Mouse (Mus musculus) embryo, embryonic 10 days (tissue): ENCODE measurements around the gene Plpp7.

Experiments used
- DNase-seq: peaks from one replicate; pipeline ENCODE4 v3.0.0-alpha.2; 2015; ENCODE audit warnings: low spot score

The Plpp7 gene

DNA sequence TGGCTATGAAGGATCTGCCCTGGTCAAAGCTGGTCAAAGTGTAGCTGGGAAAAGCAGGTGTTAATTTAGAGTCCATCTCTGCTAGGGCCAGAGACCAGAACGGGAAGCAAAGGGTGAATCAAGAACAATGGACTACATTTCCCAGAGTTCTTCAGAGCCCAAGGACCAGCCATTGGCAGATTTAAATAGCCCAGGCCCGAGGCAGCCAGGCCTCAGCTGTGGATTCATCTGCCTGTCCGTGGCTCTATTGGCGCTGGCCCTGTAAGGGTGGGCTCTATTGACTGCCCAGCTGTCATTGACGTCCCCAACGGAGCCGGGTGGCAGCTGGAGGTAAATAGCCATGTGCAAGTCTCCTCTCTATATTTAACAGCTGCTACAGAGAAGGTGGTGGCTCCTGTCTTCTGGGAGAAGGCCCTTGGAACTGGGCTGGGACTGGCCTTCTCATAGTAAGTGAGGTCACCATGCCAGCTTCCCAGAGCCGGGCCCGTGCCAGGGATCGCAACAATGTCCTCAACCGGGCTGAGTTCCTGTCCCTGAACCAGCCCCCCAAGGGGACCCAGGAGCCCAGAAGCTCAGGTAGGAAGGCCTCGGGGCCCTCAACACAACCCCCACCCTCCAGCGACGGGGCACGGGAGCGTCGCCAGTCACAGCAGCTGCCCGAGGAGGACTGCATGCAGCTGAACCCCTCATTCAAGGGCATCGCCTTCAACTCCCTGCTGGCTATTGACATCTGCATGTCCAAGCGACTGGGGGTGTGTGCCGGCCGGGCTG lies at the start of gene Plpp7:
Gene Plpp7, plus strand, starts transcription at position 178 of the 771 bp plus-strand sequence.
- peak; percentile 83 for DNase-seq

DNA sequence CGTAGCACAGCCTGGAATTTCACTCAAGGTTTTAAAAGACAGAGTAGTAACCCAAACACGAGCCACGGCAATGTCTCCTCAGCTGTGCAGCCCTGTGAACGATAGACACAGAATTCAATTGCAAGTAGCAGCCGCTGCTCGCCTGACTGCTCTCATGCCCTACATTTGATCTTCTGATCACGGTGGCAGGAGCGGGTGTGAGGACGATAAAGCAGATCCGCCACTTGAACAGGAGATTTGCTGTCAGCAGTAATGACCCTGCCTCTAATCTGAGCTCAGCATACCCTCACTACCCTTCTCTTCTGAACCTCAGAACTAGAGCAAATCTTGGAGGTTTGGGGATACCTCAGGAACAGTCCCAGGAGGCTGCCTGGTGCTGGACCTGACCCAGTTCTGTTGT lies 49.3 kb upstream of the Plpp7 start:
- no peak for DNase-seq

DNA sequence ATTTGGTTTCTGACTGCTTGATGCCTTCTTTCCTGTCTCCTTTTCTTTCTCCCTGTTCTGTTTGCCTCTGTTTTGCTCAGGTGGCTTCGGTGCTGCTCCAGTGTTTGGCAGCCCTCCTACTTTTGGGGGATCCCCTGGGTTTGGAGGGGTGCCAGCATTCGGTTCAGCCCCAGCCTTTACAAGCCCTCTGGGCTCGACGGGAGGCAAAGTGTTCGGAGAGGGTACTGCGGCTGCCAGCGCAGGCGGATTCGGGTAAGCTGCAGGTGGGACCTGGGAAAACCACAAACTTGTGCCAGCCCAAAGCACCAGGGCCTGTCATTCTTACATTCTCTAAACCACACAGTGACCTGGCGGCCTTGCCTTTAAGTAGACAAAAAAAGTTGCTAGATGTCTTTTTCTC lies 48.0 kb upstream of the Plpp7 start:
- no peak for DNase-seq

DNA sequence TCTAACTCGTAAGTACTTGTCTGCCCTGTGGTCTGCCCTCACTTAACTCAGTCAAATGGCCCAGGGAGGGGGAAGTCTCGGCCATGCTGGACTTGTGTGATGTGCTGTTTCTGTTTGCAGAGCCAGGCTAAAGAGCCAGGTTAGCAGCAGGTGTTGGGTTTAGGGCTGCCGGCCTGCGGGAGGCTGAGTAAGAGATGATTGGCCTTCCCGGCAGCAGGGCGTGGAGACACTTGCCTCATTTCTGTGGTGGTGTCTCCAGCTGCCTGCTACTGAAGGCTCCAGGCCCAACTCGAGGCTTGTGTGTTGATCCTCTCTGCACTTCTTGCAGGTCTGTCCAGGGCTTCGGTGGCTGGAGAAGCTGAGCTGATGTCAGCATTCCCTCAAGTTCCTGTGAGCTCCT lies 43.5 kb upstream of the Plpp7 start:
- DNase-seq, result no peak

DNA sequence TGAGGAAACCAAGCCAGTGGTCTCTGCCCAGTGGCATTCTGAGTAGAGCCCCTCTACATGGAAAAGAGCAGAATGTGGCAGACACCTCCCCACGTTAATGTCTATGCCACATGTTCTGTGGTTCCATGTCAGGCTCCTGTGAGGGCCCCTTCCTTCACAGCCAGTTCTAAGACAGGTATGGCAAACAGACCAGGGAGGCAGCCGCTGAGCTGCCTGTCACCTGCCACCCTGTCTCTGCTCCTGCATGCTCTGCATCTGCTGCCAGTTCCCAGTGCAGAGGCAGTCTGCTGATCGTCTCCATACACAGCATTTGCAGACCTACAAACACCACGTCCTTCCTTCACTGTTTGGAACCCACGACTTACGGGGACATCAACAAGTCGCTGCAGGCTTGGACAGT lies 42.9 kb upstream of the Plpp7 start:
- DNase-seq, result no peak

DNA sequence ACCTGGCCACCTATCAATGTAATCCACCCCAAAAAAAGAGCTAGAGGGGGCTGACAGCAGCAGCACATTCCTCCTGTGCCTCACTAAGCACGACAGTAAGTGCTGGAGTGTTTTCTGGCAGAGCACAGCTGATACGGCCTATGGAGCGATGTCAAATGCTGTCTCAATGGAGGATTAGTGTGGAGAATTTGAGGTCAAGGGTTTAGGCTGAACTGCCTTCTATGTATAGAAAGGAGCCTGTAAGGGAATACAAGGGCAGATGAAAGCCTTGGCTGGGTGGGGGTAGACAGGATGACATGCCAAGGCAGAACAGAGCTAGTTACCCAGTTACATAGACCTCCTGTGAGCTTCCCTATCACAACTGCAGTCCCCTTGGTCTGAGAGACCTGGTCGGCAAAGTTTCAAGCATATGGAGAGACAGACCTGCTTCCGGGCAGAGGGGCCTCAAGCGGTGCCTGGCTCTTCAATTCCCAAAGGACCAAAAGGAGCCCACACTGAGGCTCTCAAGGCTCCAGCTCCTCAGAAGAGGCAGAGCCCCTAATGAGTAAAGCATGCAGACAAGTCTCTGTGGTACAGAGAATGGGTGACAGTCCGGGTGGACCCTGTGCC lies 39.9 kb upstream of the Plpp7 start:
- DNase-seq, result peak; percentile 54

DNA sequence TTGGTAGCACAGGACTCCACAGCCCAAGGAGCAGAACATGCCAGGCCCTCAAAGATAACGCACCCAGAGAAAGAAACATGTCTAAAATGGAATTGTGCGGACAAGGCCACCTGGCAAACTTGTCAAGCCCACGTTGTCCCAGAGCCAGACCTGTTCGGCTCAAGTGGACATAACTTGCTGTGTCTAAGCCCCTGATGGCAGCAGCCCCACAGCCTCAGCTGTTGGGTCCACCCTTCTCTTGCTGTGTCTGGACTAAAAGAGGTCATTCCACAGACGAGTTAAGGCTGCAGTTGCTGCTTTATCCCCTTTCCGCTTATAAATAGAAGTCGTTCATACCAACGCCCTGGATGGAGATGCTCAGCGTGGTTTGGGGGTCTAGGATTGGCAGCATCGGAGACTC lies 38.8 kb upstream of the Plpp7 start:
- no peak for DNase-seq

DNA sequence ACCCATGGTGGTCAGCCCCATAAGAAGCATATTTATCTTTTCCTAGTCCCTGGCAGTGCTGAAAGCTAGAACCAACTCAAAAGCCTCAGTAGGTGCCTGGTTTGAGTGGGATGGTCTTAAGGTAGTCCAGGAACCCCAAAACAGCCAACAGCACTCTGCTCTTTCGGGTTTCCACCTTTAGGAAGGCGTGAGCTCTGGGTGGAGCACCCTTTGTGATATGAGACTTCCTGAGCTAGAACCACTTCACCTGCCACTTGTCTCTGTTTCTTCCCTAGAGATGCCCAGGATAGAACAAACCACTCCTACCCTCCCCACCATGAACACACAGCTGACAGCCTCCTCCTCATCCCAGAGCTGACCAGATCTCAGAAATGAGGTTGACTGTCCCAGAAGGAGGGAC lies 38.0 kb upstream of the Plpp7 start:
- DNase-seq, result no peak

DNA sequence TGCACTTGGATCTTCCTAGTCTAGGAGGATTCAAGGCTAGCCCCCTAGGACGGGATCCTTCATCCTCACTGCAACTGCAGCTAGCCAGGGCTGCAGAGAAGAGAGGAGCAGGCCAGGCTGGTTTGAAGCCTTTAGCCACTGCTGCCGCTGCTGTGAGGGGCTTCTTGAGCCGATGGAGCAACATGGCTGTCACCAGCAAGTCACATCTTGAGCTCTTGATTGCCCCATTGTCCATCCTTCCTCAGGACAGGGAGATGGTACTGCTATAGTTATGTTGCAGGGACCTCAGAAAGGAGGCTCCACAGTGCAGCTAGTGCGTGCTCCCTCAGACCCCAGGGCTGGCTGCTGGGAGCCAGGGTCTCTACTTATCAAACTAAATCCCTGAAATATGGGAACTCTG lies 37.5 kb upstream of the Plpp7 start:
- DNase-seq, result no peak

DNA sequence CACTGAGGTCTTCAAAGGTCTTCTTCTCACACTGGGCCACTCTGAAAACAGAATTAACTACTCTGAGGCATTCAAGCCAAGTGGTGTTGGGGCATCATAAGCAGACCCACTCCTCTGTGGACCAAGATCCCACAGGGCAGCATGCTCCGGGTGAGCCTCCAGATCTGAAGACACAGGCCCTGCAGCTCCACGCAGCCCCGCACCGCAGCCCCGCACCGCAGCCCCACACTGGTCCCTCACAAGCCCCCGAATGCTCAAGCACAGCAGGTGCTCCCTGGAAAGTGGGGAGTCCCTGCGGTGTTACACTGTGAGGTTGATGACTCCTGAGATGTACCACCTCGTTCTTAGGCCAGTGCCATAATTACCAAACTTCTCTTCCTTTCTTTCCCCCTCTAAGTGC lies 37.1 kb upstream of the Plpp7 start:
- DNase-seq, result no peak

DNA sequence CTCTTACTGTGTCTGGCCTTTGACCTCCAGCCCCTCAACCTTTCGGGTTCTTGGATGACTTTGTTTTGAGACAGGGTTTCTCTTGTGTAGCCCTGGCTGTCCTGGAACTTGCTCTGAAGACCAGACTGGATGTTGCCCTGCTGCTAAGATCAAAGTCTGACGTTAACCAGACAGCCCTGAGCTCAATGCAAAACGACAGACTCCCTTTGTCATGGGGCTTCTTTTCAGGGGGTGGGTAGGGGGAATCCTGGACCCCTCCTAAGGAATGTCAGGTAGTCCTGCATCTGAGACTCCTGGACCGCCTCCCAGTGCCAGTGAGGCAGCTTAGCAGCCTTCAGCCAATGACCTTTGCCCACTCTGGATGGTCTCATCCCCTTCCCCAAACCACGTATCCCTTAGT lies 36.6 kb upstream of the Plpp7 start:
- DNase-seq, result no peak

DNA sequence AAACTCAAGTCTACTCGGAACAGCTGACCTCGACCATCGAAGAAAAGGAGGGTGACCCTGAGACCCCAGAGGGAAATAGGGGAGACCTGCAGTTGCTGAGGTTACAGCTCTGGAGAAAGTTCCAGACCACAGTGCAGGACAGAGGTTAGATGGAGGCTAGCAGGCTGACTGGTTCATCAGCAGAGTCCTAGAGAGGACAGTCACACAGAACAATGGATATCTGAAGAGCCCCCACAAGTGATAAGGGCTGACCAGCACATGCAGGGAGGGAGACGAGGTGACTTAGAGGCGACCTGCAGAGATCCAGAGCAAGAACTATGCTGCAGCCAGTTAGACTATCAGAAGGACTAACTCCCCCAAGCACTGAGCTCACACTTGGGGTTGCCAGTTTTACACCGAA lies 35.7 kb upstream of the Plpp7 start:
- DNase-seq, result no peak

DNA sequence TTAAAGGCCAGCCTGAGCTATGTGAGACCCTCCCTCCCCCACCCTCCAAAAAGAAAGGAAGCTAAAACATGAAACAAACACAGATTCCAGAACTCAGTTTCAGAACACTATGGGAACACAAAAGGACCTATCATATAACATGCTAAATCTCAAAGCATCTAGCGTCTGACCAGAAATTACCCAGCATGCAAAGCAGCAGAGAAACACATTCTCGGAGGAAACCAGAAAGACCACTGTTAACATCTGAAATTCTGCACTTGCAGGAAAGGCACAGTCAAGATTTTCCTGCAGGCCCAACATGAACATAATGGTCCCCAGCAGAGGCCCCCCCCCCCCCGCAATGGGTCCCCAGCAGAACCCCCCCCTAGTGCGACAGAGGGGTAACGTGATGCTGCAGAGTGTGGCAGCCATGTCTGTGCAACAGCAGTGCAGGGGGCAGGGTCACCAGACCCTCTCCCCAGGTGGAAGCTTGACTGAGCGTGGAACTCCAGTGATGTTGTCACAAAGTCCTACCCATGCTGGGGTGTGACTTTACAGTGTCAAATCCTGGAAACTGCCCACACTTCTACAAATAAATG lies 35.0 kb upstream of the Plpp7 start:
- no peak for DNase-seq

DNA sequence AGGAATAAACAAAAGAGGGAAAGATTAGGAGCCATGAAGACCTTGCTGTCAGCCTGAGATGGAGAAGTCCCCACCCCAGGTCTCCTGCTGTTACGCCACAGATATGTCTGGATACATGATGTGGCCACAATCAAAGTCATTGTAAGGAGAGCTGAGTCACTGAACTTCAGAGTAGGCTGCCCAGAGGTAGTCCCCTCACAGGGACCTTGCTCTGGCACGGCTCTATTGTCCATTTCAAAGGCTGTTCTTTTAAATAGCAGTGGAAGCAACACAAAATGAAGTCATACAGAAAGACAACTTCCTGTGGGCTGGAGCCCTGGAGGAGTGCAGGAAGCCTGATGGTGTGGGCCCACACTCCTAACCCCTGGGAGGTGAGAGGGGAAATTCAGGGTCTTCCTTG lies 34.1 kb upstream of the Plpp7 start:
- no peak for DNase-seq

DNA sequence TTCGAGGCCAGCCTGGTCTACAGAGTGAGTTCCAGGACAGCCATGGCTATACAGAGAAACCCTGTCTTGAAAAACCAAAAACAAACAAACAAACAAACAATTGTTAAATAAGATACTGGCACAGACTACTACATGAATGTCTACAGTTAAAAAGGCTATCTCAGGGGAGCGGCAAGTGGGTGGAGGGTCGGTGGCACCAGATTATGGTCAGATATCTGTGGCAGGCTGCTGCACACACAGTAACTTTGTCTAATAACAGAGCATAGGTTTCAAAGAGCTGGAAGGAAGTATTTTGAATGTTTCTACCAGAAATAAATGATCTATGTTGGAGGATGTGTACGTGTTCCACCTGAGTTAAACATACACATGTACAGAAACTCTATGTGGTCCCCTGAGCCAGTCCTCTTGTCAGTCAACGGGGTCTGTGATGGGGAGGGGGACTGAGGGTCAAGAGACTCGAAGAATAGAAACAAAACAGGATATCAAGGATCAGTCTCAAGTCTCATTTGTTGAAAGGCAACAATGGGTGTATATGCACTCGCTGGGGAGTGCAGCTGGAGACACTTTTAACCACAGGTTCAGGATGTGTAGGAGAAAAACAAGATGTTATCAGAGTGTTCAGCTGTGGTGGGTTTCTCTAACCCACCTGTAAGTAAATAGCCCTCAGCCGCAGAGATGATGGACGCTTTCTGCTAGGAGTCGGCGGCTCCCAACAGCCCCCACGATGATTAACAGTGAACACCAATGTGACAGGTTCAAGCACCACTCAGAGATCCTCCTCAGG lies 33.4 kb upstream of the Plpp7 start:
- no peak for DNase-seq

DNA sequence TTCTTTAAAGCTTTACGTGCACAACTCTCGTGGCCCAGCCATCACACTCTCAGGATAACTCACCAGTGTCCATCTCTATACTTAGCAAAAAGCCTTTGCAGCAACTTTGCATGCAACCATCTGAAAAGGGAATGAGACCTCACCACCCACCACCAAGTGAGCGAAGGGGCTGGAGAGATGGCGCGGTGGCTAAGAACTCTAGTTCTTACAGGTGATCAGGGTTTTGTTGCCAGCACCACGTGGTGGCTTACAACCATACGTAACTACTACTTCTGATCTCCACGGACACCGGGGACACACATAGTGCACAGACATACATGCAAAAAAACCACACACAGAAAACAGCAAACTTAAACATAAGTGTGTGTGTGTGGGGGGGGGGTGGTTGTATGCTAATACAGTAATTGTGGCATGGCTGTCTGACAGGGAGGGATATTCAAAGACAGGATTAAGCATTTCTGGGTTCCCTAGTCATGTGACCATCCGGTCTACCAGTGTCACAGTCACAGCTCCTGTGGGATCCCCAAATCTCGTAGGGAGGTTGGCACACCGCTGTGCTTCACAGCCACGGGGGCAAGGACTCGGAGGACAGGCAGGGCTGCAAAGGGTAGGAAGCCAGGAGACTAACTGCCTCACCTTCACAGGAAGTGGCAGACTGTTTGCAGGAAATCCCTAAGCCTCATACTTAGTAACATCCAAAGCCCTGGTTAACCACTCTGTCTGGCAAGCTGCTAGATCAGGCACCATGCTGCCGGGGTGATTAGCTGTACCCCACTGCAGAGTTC lies 32.5 kb upstream of the Plpp7 start:
- no peak for DNase-seq

DNA sequence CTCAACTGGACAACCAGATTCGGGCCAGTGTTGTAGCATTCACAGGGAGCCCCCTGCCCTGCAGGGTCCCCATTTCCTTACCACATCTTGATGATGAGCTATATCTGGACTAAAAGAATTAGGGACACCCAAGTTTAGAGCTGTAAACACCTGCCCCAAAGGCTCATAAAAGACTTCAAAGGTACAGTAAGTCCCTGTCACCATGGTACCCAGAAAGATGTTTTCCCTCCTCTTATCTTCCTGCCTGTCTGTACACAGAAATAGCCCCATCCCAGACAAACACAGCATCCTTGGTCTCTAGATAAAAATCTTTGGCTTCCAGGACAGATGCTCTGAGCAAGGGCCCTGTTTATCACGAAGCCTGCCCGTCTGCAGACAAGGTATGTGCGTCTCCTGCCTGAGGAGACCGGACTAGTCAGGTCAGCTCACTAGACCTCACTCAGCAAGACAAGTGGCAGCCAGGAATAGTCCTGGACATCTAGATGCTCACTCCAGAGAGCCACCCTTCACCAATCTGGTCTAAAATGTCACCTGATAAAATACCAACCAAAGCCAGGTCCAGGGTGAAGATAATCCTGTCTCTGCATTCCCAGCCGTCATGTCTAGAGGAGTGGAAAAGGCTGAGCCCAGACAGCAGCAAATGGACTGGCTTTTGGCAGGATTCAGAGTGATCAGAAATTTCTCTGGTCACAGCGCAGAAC lies 31.7 kb upstream of the Plpp7 start:
- no peak for DNase-seq

DNA sequence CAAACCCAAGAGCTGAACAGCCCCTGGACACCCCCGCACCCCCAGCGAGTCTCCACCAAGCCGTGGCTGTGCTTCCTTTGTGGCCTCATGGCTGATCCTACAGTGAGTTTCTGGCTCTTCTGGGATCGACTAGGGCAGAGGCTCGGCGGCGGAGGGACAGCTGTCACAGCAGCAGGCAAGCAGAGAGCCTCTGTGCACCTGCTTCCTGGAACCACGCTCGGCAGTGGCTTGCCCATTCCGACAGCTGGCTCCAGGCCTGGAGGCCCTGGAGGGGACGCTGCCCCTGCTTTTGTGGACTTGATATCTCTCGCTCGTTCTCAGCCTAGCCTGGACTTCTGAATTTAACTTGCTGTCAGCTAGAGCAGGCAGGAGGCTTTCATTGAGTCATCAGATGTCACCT lies 30.4 kb upstream of the Plpp7 start:
- DNase-seq, result no peak

DNA sequence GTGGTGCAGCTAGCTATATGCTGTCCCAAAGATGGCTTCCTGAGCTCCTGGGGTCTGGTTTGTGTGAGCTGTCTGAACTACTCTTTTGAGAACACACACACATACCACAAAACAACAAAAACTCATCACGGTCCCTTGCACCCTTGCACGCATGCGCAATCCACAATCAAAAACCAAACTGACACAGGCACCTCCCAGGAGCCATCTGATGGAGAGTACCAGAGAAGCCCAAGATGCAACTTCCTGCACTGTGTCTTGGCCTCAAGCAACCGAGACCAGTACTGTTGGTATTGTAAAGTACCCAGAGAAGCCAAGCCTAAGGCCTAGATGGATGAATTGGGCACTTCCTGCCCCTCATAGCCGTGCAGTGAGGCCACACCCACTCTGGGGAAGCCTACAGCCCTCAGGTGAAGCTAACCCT lies 29.9 kb upstream of the Plpp7 start:
- DNase-seq, result no peak

DNA sequence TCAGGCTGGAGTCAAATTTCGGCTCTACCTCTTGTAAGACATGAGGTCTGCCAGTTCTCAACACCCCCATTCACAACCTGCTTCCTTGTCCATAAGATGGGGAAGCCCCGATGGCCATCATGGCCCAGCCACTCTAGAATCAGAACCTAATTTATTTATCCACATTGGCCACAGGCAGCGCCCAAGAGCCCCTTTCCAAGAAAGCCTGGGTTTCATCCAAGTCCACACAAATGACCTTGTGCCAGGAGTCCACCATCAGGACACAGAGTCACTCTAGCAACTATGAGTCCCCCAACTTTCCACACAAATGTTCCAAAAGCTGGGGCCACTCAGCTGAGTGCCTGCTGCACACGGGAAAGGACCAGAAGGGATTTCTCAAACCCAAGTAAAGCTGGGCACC lies 29.3 kb upstream of the Plpp7 start:
- DNase-seq, result no peak

DNA sequence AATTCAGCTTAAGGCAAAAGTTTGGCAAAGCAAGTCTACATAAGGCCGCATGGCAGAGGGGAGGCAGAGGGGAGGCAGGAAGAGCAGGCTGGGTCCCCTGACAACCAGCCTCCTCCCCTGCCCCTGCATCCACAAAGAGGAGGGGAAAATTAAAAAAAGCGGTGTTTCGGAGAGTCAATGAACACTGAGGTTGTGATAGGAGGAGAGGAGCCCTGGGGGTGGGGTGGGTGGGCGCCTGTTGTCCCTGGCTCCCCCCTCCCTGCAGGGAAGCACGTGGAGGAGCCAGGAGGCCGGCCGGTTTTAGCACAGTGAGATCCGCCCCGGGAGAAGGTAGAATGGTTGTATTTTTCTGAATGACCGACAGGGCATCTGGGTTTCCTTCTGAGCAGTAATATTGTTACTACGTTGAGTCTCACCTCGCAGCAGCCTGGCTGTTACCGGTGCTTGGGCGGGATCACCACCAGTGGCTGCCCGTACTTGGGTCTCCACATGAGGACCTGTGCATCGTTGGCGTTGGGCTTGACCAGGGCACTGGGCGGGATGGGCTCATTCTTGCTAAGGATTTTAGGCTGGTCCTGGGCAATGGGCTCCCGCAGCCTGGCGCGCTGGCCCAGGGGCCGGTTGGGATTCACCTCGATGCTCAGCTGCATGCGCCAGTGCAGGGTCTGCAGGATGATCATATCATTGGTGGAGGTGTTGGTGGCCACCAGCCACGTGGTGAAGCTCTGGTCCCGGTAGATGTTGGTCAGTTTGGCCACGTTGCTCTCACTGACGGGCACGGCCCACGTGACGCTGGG lies 26.3 kb upstream of the Plpp7 start:
- DNase-seq, result no peak
